Mouse (Mus musculus) liver, embryonic 14.5 days (tissue): Measurements from ENCODE around the gene Qpct.

Experiments
- CTCF ChIP-seq: IDR thresholded peaks from 2 replicates; pipeline ENCODE4 v1.5.1; 2016; ENCODE audit warnings: antibody characterized with exemption, low read depth, control low read depth
- EP300 ChIP-seq: IDR thresholded peaks from 2 replicates; pipeline ENCODE4 v1.6.1; 2016; ENCODE audit warnings: antibody characterized with exemption, low read depth

DNA sequence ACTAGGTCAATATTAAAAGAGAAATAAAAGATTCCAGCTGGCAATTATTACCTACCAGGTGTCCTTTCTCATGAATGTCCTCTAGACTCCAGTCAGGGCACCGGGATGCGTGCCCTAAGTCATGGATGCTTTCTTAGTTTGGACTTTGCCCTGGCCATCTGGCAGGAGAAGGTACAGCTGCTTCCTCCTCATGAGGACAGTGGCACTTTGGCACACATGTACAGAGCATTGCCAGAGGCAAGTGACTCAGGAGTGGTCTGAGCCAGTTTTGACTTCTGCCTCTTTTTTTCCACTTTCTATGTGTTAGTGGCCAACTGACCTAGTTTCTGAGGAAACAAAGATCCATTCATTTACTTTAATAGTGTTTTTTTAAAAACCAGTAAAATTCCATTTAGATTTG, 84.7 kb downstream of the Qpct start:
- TF ChIP-seq CTCF (no peak), EP300 (no peak)
